Mouse (Mus musculus) hindbrain, embryonic 15.5 days (tissue): Measurements from ENCODE around the gene Pde6c. TPM values are rescaled to one million over a fixed set of nuclear protein-coding genes. Genes with fewer than 3 reads are reported as not detected.

ENCODE experiments used
- ATAC-seq: fragments of 200-750 bp; cut with Nextera tagmentation; 2 replicates; pipeline ENCODE4 v1.8.0; 2017; ENCODE audit warnings: low read depth, moderate number of reproducible peaks, moderate TSS enrichment; ENCODE audit not compliant: low FRiP score
- H3K27ac ChIP-seq: fragments of 300-500 bp; sonication (generic); replicated peaks from 2 replicates; pipeline ENCODE4 v1.5.1; 2015; ENCODE audit warnings: mild to moderate bottlenecking, inconsistent platforms
- H3K27me3 ChIP-seq: fragments of 300-500 bp; sonication (generic); 2 replicates; pipeline ENCODE4 v1.6.1; 2015; ENCODE audit warnings: control low read depth, inconsistent platforms
- H3K36me3 ChIP-seq: fragments of 300-500 bp; sonication (generic); 2 replicates; pipeline ENCODE4 v1.6.1; 2015; ENCODE audit warnings: control low read depth, inconsistent platforms
- H3K4me1 ChIP-seq: fragments of 300-500 bp; sonication (generic); replicated peaks from 2 replicates; pipeline ENCODE4 v1.6.1; 2015; ENCODE audit warnings: control low read depth, inconsistent platforms
- H3K4me2 ChIP-seq: fragments of 300-500 bp; sonication (generic); 2 replicates; pipeline ENCODE4 v1.6.1; 2015; ENCODE audit warnings: moderate library complexity, mild to moderate bottlenecking, inconsistent platforms
- H3K4me3 ChIP-seq: fragments of 300-500 bp; sonication (generic); 2 replicates; pipeline ENCODE4 v1.5.1; 2015; ENCODE audit warnings: mild to moderate bottlenecking, inconsistent platforms
- H3K9ac ChIP-seq: fragments of 300-500 bp; sonication (generic); 2 replicates; pipeline ENCODE4 v1.6.1; 2015; ENCODE audit warnings: inconsistent platforms
- H3K9me3 ChIP-seq: fragments of 300-500 bp; sonication (generic); 2 replicates; pipeline ENCODE4 v1.6.1; 2016; ENCODE audit warnings: control low read depth, inconsistent platforms
- WGBS: fragments of 180-500 bp; shearing (Covaris S2); methylation state at CpG from one replicate; pipeline ENCODE4 v1.1.7; 2015; 5-methylcytosine and 5-hydroxymethylcytosine counted together
- polyA plus RNA-seq: library from polyadenylated mRNA; unstranded; fragments of >200 nt; fragmentation: Nextera tagmentation; extraction: Ambion mirVana; gene quantifications from 2 replicates; pipeline ENCODE4 v1.2.1, GENCODE M21; 2015

Pde6c gene
- polyA plus RNA-seq, 1 experiment from 2014 or later = 0.34 TPM

- Histone ChIP-seq H3K9ac (peak within 1 kb of the TSS; percentile 50), H3K4me1 (peaks cover 12% of the 10 kb centered on the region), H3K4me2 (peak within 1 kb of the TSS; percentile 70), H3K27ac (peak within 1 kb of the TSS; percentile 93), H3K4me3 (peak within 1 kb of the TSS; percentile 51), H3K27me3 (no peaks in the 10 kb centered on the region), H3K36me3 (no peaks in the 10 kb centered on the region), H3K9me3 (no peaks in the 10 kb centered on the region)
- under 1% methylated on average over 49 of the region's 49 CpGs for WGBS
- ATAC-seq = peak; percentile 98
These were observed 91.5 kb downstream of the Pde6c start, which contains the start of gene Fra10ac1 for GRCm38 (mm10) chr19:38223905-38224684. Gene Fra10ac1, minus strand, starts transcription at chr19:38224156.

- H3K4me2 ChIP-seq = peak overlapping the region; percentile 70
- peak; percentile 54; the same call in 1 of the 2 replicates for ATAC-seq
- WGBS = 5% methylated on average over 9 of the region's 9 CpGs
These were observed 92.1 kb downstream of the Pde6c start for GRCm38 (mm10) chr19:38224685-38225060.

DNA sequence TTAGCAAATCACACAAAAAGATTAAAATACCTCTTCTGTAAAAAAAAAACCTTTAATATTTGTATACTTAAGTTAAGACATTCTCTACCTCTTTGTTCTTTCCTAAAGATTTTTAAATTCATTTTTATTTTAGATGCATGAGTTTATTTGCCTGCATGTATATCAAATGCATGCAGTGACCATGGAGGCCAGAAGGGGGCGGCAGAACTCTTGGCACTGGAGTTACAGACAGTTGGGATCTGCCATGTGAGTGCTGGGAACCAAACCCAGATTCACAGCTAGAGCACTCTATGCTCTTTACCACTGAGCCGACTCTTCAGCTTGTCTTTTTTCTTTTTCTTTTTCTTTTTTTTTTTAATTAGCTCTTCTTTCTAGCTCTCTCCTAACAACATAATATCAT, 96.1 kb downstream of the Pde6c start:
- no peak overlapping the region for H3K27ac ChIP-seq
- H3K9ac ChIP-seq = no peak overlapping the region
- no peak overlapping the region for H3K4me3 ChIP-seq
- H3K4me1 ChIP-seq = peaks cover 3% of the 10 kb centered on the region
- H3K4me2 ChIP-seq = no peak overlapping the region
- WGBS = 52% methylated on average over 2 of the region's 2 CpGs
- H3K27me3 ChIP-seq = no peaks in the 10 kb centered on the region
- H3K36me3 ChIP-seq = no peaks in the 10 kb centered on the region
- H3K9me3 ChIP-seq = no peaks in the 10 kb centered on the region
- ATAC-seq = no peak

More at GRCm38 (mm10) chr19:38224685-38225060, 92.1 kb downstream of the Pde6c start:
- Histone ChIP-seq H3K9me3 (no peaks in the 10 kb centered on the region), H3K4me1 (peaks cover 12% of the 10 kb centered on the region), H3K36me3 (no peaks in the 10 kb centered on the region), H3K9ac (peak overlapping the region; percentile 50), H3K27me3 (no peaks in the 10 kb centered on the region), H3K4me3 (peak overlapping the region; percentile 51), H3K27ac (peak overlapping the region; percentile 93)

DNA sequence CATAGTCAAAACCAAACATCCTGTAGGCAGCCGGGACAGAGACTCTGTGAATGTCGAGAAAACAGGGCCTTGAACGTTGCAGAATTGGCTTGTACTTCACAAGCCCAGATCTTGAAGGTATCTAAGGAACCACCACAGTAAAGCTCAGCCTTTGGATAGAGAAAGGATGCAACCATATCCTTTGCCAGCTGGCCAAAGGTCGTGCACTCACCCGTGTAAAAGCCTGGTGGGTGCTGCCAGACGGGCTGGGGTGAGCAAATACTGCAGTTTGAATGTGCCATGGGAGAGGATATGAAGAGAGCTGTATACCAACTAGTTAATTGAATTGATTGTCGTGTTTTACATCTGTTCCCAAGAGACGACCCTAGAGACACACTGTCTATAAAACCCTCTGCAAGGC, 99.5 kb downstream of the Pde6c start:
- Histone ChIP-seq H3K4me2 (no peak overlapping the region), H3K27ac (no peak overlapping the region), H3K9me3 (no peaks in the 10 kb centered on the region), H3K36me3 (no peaks in the 10 kb centered on the region), H3K27me3 (no peaks in the 10 kb centered on the region), H3K4me3 (no peak overlapping the region), H3K4me1 (no peaks in the 10 kb centered on the region), H3K9ac (no peak overlapping the region)
- WGBS = 40% methylated on average over 8 of the region's 8 CpGs
- no peak for ATAC-seq

DNA sequence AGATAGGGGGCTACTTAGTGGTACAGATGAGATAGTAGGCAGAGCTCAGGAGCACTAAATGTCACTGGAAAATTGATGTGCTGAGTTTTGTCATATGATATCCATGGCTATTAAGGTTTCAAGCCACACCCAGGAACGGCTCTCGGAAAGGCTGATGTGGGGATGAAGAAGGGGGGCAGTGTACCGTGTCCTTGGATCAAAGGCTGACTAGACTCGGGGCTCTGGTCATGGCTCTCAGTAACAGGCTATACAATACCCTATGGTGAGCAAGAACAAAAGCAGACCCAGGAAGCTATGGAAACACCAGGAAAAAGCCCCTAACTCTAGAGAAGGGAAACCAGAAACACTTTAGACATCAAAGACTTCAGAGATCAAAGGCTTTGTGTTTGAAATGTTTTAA, 99.9 kb downstream of the Pde6c start:
- H3K27ac ChIP-seq = no peak overlapping the region
- H3K9me3 ChIP-seq = no peaks in the 10 kb centered on the region
- no peak overlapping the region for H3K4me2 ChIP-seq
- H3K4me1 ChIP-seq = no peaks in the 10 kb centered on the region
- 12% methylated on average over 4 of the region's 4 CpGs for WGBS
- no peaks in the 10 kb centered on the region for H3K36me3 ChIP-seq
- H3K27me3 ChIP-seq = no peaks in the 10 kb centered on the region
- no peak for ATAC-seq
- H3K9ac ChIP-seq = no peak overlapping the region
- H3K4me3 ChIP-seq = no peak overlapping the region

Other genes starting within 250 kb of the Pde6c start
- gene Myof, start 89.2 kb upstream of the Pde6c start, polyA plus RNA-seq = 1.6 and 2.5 TPM in 2 replicates
- 6.3 and 6.4 TPM in 2 replicates for gene Cep55, start 77.8 kb upstream of the Pde6c start, polyA plus RNA-seq
- gene Ffar4, start 35.7 kb upstream of the Pde6c start, polyA plus RNA-seq = 0.22 and 0.25 TPM in 2 replicates
- 9.5 and 10.3 TPM in 2 replicates for gene Rbp4, start 7.5 kb upstream of the Pde6c start, polyA plus RNA-seq
- 39.9 and 40.2 TPM in 2 replicates for gene Fra10ac1, start 91.4 kb downstream of the Pde6c start, polyA plus RNA-seq
- 18.8 and 19.5 TPM in 2 replicates for gene Lgi1, start 131.8 kb downstream of the Pde6c start, polyA plus RNA-seq